Mouse (Mus musculus) CH12.LX (cell line): ENCODE data around the gene Gm47996. TPM values are rescaled to one million over a fixed set of nuclear protein-coding genes. Genes with fewer than 3 reads are reported as not detected.
"Not testable (repeated sequence)": the region's sequence is repeated elsewhere in the genome, so short reads cannot be mapped to it uniquely, and the experiment has no call there.

ENCODE experiments used
- DNase-seq: peaks from one replicate; pipeline ENCODE4 v3.0.0-alpha.2; 2013; ENCODE audit errors: extremely low read depth
- H3K27ac ChIP-seq: 2 replicates; pipeline ENCODE4 v1.5.1; 2012; ENCODE audit warnings: low read depth, mild to moderate bottlenecking, control low read depth, moderate library complexity; ENCODE audit not compliant: insufficient read depth
- H3K27me3 ChIP-seq: replicated peaks from 2 replicates; pipeline ENCODE3; 2012; ENCODE audit warnings: inconsistent platforms
- H3K36me3 ChIP-seq, 2 experiments: replicated peaks in 1 of 2; 2 replicates each; pipeline versions ENCODE3 to v1.6.1; 2012; ENCODE audit warnings: inconsistent platforms in 1 of 2, low read length in 1 of 2, mild to moderate bottlenecking in 1 of 2, mixed read lengths in 1 of 2, moderate library complexity in 1 of 2; ENCODE audit not compliant: control insufficient read depth in 1 of 2, insufficient read depth in 1 of 2
- H3K4me1 ChIP-seq, 2 experiments: 2 replicates each; pipeline ENCODE4 v1.6.1; 2012; ENCODE audit warnings: inconsistent platforms in 1 of 2, moderate library complexity in 1 of 2; ENCODE audit not compliant: insufficient read depth in 2 of 2, control insufficient read depth in 1 of 2
- H3K4me2 ChIP-seq: 2 replicates; pipeline ENCODE4 v1.6.1; 2012; ENCODE audit warnings: low read depth, mild to moderate bottlenecking, control low read depth; ENCODE audit not compliant: poor library complexity, insufficient read depth, severe bottlenecking
- H3K4me3 ChIP-seq, 3 experiments: fragments of 150-350 bp in 1 of 3; sonication (generic) in 1 of 3; replicated peaks in 1 of 3; 2 replicates each; pipeline versions ENCODE3 to v1.5.1; 2011 to 2012; ENCODE audit warnings: low read depth in 2 of 3, low read length in 2 of 3, mild to moderate bottlenecking in 2 of 3, moderate library complexity in 2 of 3, control low read depth in 1 of 3, improper control_type of control experiment in 1 of 3, inconsistent platforms in 1 of 3, mixed read lengths in 1 of 3; ENCODE audit not compliant: poor library complexity in 1 of 3
- H3K79me2 ChIP-seq: replicated peaks from 2 replicates; pipeline ENCODE4 v1.6.1; 2012; ENCODE audit warnings: mild to moderate bottlenecking, moderate library complexity; ENCODE audit not compliant: control insufficient read depth, poor library complexity, insufficient read depth, severe bottlenecking; ENCODE audit errors: extremely low read depth
- H3K9ac ChIP-seq: 2 replicates; pipeline ENCODE4 v1.6.1; 2012; ENCODE audit warnings: low read depth, mild to moderate bottlenecking, control low read depth, moderate library complexity; ENCODE audit not compliant: insufficient read depth
- H3K9me3 ChIP-seq: replicated peaks from 2 replicates; pipeline ENCODE3; 2012; ENCODE audit warnings: low read length, inconsistent platforms, mixed read lengths
- ELF1 ChIP-seq: IDR thresholded peaks from 2 replicates; pipeline ENCODE4 v1.6.1; 2014; ENCODE audit warnings: low read depth, mild to moderate bottlenecking, inconsistent platforms, low read length, improper control_type of control experiment
- ETS1 ChIP-seq: conservative IDR thresholded peaks from 2 replicates; pipeline ENCODE4 v1.6.1; 2012; ENCODE audit warnings: low read depth, mild to moderate bottlenecking, inconsistent platforms, low read length, improper control_type of control experiment, moderate library complexity
- IRF4 ChIP-seq: IDR thresholded peaks from 2 replicates; pipeline ENCODE4 v1.6.1; 2014; ENCODE audit warnings: low read depth, mild to moderate bottlenecking, inconsistent platforms, low read length, improper control_type of control experiment
- JUND ChIP-seq: conservative IDR thresholded peaks from 2 replicates; pipeline ENCODE4 v1.6.1; 2011; ENCODE audit warnings: low read depth, low read length, improper control_type of control experiment
- MAZ ChIP-seq: IDR thresholded peaks from 2 replicates; pipeline ENCODE4 v1.6.1; 2012; ENCODE audit warnings: low read depth, mild to moderate bottlenecking, inconsistent platforms, low read length, improper control_type of control experiment, moderate library complexity
- NRF1 ChIP-seq: IDR thresholded peaks from 2 replicates; pipeline ENCODE4 v1.6.1; 2014; ENCODE audit warnings: low read depth, mild to moderate bottlenecking, inconsistent platforms, low read length, improper control_type of control experiment, moderate library complexity
- PAX5 ChIP-seq: IDR thresholded peaks from 2 replicates; pipeline ENCODE4 v1.6.1; 2012; ENCODE audit warnings: low read length, inconsistent platforms, mixed read lengths
- POLR2AphosphoS2 ChIP-seq: IDR thresholded peaks from 2 replicates; pipeline ENCODE4 v1.6.1; 2011; ENCODE audit warnings: low read depth, low read length, improper control_type of control experiment
- RCOR1 ChIP-seq: conservative IDR thresholded peaks from 2 replicates; pipeline ENCODE4 v1.6.1; 2012; ENCODE audit warnings: low read depth, mild to moderate bottlenecking, inconsistent platforms, low read length, improper control_type of control experiment
- SMC3 ChIP-seq: IDR thresholded peaks from 2 replicates; pipeline ENCODE4 v1.6.1; 2011; ENCODE audit warnings: low read depth, low read length, improper control_type of control experiment
- UBTF ChIP-seq: IDR thresholded peaks from 2 replicates; pipeline ENCODE4 v1.6.1; 2012; ENCODE audit warnings: low read depth, mild to moderate bottlenecking, inconsistent platforms, low read length, improper control_type of control experiment, moderate library complexity
- USF2 ChIP-seq: conservative IDR thresholded peaks from 2 replicates; pipeline ENCODE4 v1.6.1; 2011; ENCODE audit warnings: low read depth, low read length, improper control_type of control experiment
- ZC3H11A ChIP-seq: IDR thresholded peaks from 2 replicates; pipeline ENCODE4 v1.6.1; 2012; ENCODE audit warnings: low read depth, mild to moderate bottlenecking, inconsistent platforms, low read length, improper control_type of control experiment
- ZNF384 ChIP-seq: IDR thresholded peaks from 2 replicates; pipeline ENCODE4 v1.6.1; 2012; ENCODE audit warnings: low read depth, low read length, improper control_type of control experiment, inconsistent platforms
- dilution Hi-C: fragments of 300-500 bp; cut with MboI; formaldehyde crosslinking; loops from 2 replicates; pipeline ENCODE4 v1.14.3; 2020; ENCODE audit warnings: low sequenced_read_pairs; ENCODE audit not compliant: extremely low pct_unique_long_range_greater_than_20kb, extremely low pct_ligation_motif_present
- in situ Hi-C: fragments of 300-500 bp; cut with MboI; formaldehyde crosslinking; loops from 3 replicates; pipeline ENCODE4 v1.14.3; 2019; ENCODE audit warnings: low sequenced_read_pairs, low pct_ligation_motif_present, low pct_unique_long_range_greater_than_20kb, mixed read lengths
- polyA plus RNA-seq: library from polyadenylated mRNA; unstranded; fragments of >175 nt; gene quantifications from 2 replicates; pipeline ENCODE4 v1.2.1, GENCODE M21; 2012; ENCODE audit warnings: low read depth; ENCODE audit not compliant: insufficient read length
- total RNA-seq, 2 experiments: library from RNA; depleted of rRNA; stranded (reverse); fragments of 300-350 nt in 1 of 2; fragments of >200 nt in 1 of 2; gene quantifications; 2 replicates each; pipeline ENCODE4 v1.2.3; 2012 to 2014

Gm47996 gene
- 0.13 TPM in 1 of 2 replicates, not detected in the other for total RNA-seq (2012; rRNA removed)
- not detected in 2 replicates for total RNA-seq (2014; rRNA removed)
- polyA plus RNA-seq: not detected in 2 replicates

GRCm38 (mm10) chr1:151209824-151210355, at the start of gene Gm47996:
TSS of gene Gm47996 (plus strand) at chr1:151210131.
- H3K4me1 ChIP-seq, H3K27me3 ChIP-seq, DNase-seq, H3K9me3 ChIP-seq, dilution Hi-C loops, H3K27ac ChIP-seq, H3K36me3 ChIP-seq, H3K79me2 ChIP-seq, H3K4me3 ChIP-seq, in situ Hi-C loops, H3K9ac ChIP-seq, H3K4me2 ChIP-seq: not testable (repeated sequence)

- Histone ChIP-seq H3K4me3 (no peak overlapping the region), H3K4me1 (no peaks in the 10 kb centered on the region; a peak in 2 of 4 replicates), H3K4me2 (no peak overlapping the region), H3K27ac (no peak overlapping the region), H3K9ac (no peak overlapping the region), H3K36me3 (no peaks in the 10 kb centered on the region), H3K79me2 (no peaks in the 10 kb centered on the region), H3K27me3 (no peaks in the 10 kb centered on the region), H3K9me3 (no peaks in the 10 kb centered on the region)
- no peak for DNase-seq
- dilution Hi-C loops: no loop called here
- in situ Hi-C loops: no loop called here
- TF ChIP-seq ELF1 (no peak), IRF4 (no peak), NRF1 (no peak), UBTF (no peak), MAZ (no peak), ETS1 (no peak), ZC3H11A (no peak), SMC3 (no peak)
These were observed 43.9 kb upstream of the Gm47996 start for GRCm38 (mm10) chr1:151166031-151166430.

GRCm38 (mm10) chr1:151167297-151168047, 42.5 kb upstream of the Gm47996 start:
- H3K4me3 ChIP-seq: no peak overlapping the region
- H3K27ac ChIP-seq: no peak overlapping the region
- no peaks in the 10 kb centered on the region for H3K9me3 ChIP-seq
- no peaks in the 10 kb centered on the region for H3K79me2 ChIP-seq
- dilution Hi-C loops: no loop called here
- H3K4me1 ChIP-seq: no peaks in the 10 kb centered on the region; a peak in 2 of 4 replicates
- H3K36me3 ChIP-seq: no peaks in the 10 kb centered on the region
- in situ Hi-C loops: no loop called here
- no peak overlapping the region for H3K9ac ChIP-seq
- H3K27me3 ChIP-seq: no peaks in the 10 kb centered on the region
- TF ChIP-seq IRF4 (no peak), ZNF384 (no peak), JUND (no peak), USF2 (no peak), PAX5 (no peak), RCOR1 (no peak), POLR2AphosphoS2 (no peak), SMC3 (no peak)
- no peak for DNase-seq
- H3K4me2 ChIP-seq: no peak overlapping the region
